ENCODE assay signal across 8 mouse cellular contexts in genomic region chr2:74697567-74698121, GRCm38 (mm10). TPM values are rescaled to one million over a fixed set of nuclear protein-coding genes. Genes with fewer than 3 reads are reported as not detected.
A peak's percentile ranks its signal among the peaks of the same experiment; 100 is the strongest.
DNase-seq lines count a peak whose midpoint lies in the region; ATAC-seq and TF ChIP-seq lines count a peak whose summit lies in the region.

Hoxd9 (plus strand) TSS chr2:74697727.

- peak within 1 kb of the TSS; percentile 28 for H3K4me3 ChIP-seq in forebrain, embryonic 16.5 days (replicated peaks; ENCODE audit: low read length)
- peak within 1 kb of the TSS; percentile 41 for H3K4me3 ChIP-seq in intestine, embryonic 15.5 days (replicated peaks)
- peak within 1 kb of the TSS; percentile 35 for H3K4me3 ChIP-seq in liver, postnatal 0 days (ENCODE audit: low read depth, low read length)

- H3K4me1 ChIP-seq in forebrain, embryonic 16.5 days (replicated peaks; ENCODE audit: control insufficient read depth, insufficient read depth, low read length), result peaks cover 11% of the 10 kb centered on the region
- peaks cover 14% of the 10 kb centered on the region for H3K4me1 ChIP-seq in intestine, embryonic 15.5 days (replicated peaks)
- peaks cover 11% of the 10 kb centered on the region for H3K4me1 ChIP-seq in liver, postnatal 0 days (ENCODE audit: insufficient read depth)

- no peaks in the 10 kb centered on the region for H3K9me3 ChIP-seq in forebrain, embryonic 16.5 days (ENCODE audit: control insufficient read depth, low read length)
- H3K9me3 ChIP-seq in intestine, embryonic 15.5 days, result no peaks in the 10 kb centered on the region
- H3K9me3 ChIP-seq in liver, postnatal 0 days (ENCODE audit: low read length), result no peaks in the 10 kb centered on the region

- ATAC-seq in forebrain, embryonic 16.5 days, result peak; percentile 66; the same call in 1 of the 2 replicates
- ATAC-seq in intestine, embryonic 15.5 days, result peak; percentile 41
- ATAC-seq in liver, postnatal 0 days, result peak; percentile 44; the same call in 1 of the 2 replicates

- WGBS in forebrain, embryonic 16.5 days, result under 1% methylated on average over 43 of the region's 43 CpGs
- WGBS in intestine, embryonic 15.5 days, result 1% methylated on average over 43 of the region's 43 CpGs
- WGBS in liver, postnatal 0 days (ENCODE audit: insufficient replicate concordance), result 2% methylated on average over 43 of the region's 43 CpGs

- no peak within 1 kb of the TSS for H3K27ac ChIP-seq in forebrain, embryonic 16.5 days (ENCODE audit: low read length)
- 0 out of 2 replicates have a peak within 1 kb of the TSS, but pooled peaks have one; percentile 32 for H3K27ac ChIP-seq in intestine, embryonic 15.5 days
- H3K27ac ChIP-seq in liver, postnatal 0 days (ENCODE audit: low read depth), result no peak within 1 kb of the TSS

- peaks cover 91% of the 10 kb centered on the region for H3K27me3 ChIP-seq in forebrain, embryonic 16.5 days (replicated peaks; ENCODE audit: control insufficient read depth, insufficient read depth, low read length)
- H3K27me3 ChIP-seq in intestine, embryonic 15.5 days (replicated peaks), result peaks cover 90% of the 10 kb centered on the region
- H3K27me3 ChIP-seq in liver, postnatal 0 days (ENCODE audit: insufficient read depth, low read length), result peaks cover 98% of the 10 kb centered on the region

- TF ChIP-seq EP300 in liver, postnatal 0 days (IDR thresholded peaks at IDR 0.05; ENCODE audit: low read depth), result no peak

- H3K4me2 ChIP-seq in forebrain, embryonic 16.5 days (ENCODE audit: low read length), result peak within 1 kb of the TSS; percentile 50
- H3K4me2 ChIP-seq in intestine, embryonic 15.5 days (replicated peaks), result peak within 1 kb of the TSS; percentile 65
- H3K4me2 ChIP-seq in liver, postnatal 0 days (ENCODE audit: low read depth, low read length), result peak within 1 kb of the TSS; percentile 58

- DNase-seq in urinary bladder, adult 18-20 months (ENCODE audit: low spot score in 2 of 2), result peak; percentile 66 to 76
- no peak for DNase-seq in urinary bladder, postnatal 10 days (ENCODE audit: low spot score)
- DNase-seq in liver, postnatal 0 days, result no peak
- peak; percentile 79 for DNase-seq in urinary bladder, postnatal 14 days (ENCODE audit: low spot score)
- no peak for DNase-seq in frontal cortex, adult 2 months (ENCODE audit: extremely low spot score in 1 of 2, low spot score in 1 of 2)
- no peak for DNase-seq in layer of hippocampus, adult 9-10 months (ENCODE audit: low spot score)

- no peak for TF ChIP-seq CTCF in liver, postnatal 0 days (IDR thresholded peaks at IDR 0.05; ENCODE audit: low read depth)

- H3K36me3 ChIP-seq in forebrain, embryonic 16.5 days (ENCODE audit: control insufficient read depth, insufficient read depth), result no peaks in the 10 kb centered on the region
- no peaks in the 10 kb centered on the region for H3K36me3 ChIP-seq in intestine, embryonic 15.5 days
- no peaks in the 10 kb centered on the region for H3K36me3 ChIP-seq in liver, postnatal 0 days (replicated peaks; ENCODE audit: insufficient read depth, low read length)

- H3K9ac ChIP-seq in forebrain, embryonic 16.5 days (replicated peaks; ENCODE audit: low read depth, low read length), result no peak within 1 kb of the TSS
- H3K9ac ChIP-seq in intestine, embryonic 15.5 days, result peak within 1 kb of the TSS; percentile 42
- H3K9ac ChIP-seq in liver, postnatal 0 days (replicated peaks), result no peak within 1 kb of the TSS

RNA-seq across cellular contexts. Expression of gene Hoxd9, which starts in this region (rescaled TPM):
- polyA plus RNA-seq in forebrain, embryonic 16.5 days (2015; fragmentation: Nextera tagmentation; extraction: Ambion mirVana), result not detected in 2 replicates
- polyA plus RNA-seq in intestine, embryonic 15.5 days (2015; fragmentation: Nextera tagmentation; extraction: Ambion mirVana), result 4.4 and 5.9 TPM in 2 replicates
- not detected in 2 replicates for polyA plus RNA-seq in liver, postnatal 0 days (2015; fragmentation: Nextera tagmentation; extraction: Ambion mirVana)
- polyA plus RNA-seq in frontal cortex, adult 2 months (2012; rRNA removed), result 0.04 and 0.11 TPM in 2 replicates

Comparison
In these comparisons a context has a peak if more than half of its experiments do, and no peak if none do; other contexts are left out.
1. DNase-seq: peak in urinary bladder, adult 18-20 months (2 of 2) and urinary bladder, postnatal 14 days (single experiment); none in urinary bladder, postnatal 10 days (single experiment), liver, postnatal 0 days (single experiment), frontal cortex, adult 2 months (0 of 2) and layer of hippocampus, adult 9-10 months (single experiment).
2. Peak in ATAC-seq, H3K4me3 ChIP-seq and H3K4me2 ChIP-seq in forebrain, embryonic 16.5 days; RNA of the gene not detected or under 1 TPM.
3. Peak in ATAC-seq, H3K4me3 ChIP-seq and H3K4me2 ChIP-seq in liver, postnatal 0 days; RNA of the gene not detected or under 1 TPM.
4. Peak in every context shown above with its lines, with median percentiles within 50 percentile points of each other: ATAC-seq, H3K4me2 ChIP-seq and H3K4me3 ChIP-seq.